Mouse (Mus musculus): Measurements from ENCODE around the gene Lyzl4. TPM values are rescaled to one million over a fixed set of nuclear protein-coding genes. Genes with fewer than 3 reads are reported as not detected.
A peak's percentile ranks its signal among the peaks of the same experiment; 100 is the strongest.

The Lyzl4 gene
- polyA plus RNA-seq, 1 experiment, result 1.6 TPM

DNA sequence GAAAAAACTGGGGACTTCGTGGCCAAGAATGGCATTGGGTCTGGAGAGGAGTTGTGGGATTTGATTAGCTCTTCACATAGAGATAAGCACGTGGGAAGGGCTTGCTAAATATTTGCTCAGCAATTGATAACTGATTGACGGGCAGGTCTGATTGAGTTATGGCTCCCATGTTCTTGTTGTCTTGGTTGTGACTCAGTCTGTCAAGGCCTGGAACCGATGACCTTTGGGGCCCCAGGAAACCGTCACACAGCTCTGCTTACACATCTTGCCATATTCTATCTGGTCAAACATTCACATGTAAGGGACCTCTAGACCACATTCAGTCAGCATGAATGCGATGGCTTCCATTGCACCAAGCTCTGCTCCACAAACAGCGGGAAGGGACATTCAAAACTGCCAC is 16.4 kb upstream of the Lyzl4 start:
- TF ChIP-seq POLR2A (IDR thresholded peaks at IDR 0.05; ENCODE audit: extremely low read depth, insufficient read depth, low read length) (no peak), CTCF (IDR thresholded peaks at IDR 0.05; ENCODE audit: extremely low read depth, insufficient read depth, low read length) (no peak)
- H3K4me3 ChIP-seq (ENCODE audit: insufficient read depth, low read length), result no peak overlapping the region
- peaks cover 4% of the 10 kb centered on the region; the same call in 1 of the 2 replicates for H3K4me1 ChIP-seq (ENCODE audit: control insufficient read depth, insufficient read depth, low read length)
- H3K27ac ChIP-seq (ENCODE audit: insufficient read depth, low read length), result no peak overlapping the region

DNA sequence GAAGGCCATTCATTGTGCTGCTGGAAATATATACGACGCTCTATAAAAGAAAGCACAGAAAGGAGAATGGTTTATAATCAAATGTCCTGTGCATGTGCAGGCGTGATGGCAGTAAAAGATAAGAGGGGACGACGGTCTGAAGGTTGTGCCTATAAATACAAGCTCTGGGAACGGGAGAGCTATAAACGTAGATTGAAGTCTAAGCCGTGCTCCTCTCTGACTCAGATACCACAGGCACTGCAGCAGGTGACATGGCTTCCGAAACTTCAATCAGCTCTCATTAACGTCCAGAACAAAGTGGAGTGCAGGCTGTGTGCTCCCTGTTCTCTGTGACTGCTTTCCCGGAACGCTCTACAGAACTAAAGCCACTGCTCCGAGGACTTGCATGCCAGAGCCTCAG is 15.2 kb upstream of the Lyzl4 start:
- peaks cover 1% of the 10 kb centered on the region; the same call in 1 of the 2 replicates for H3K4me1 ChIP-seq (ENCODE audit: control insufficient read depth, insufficient read depth, low read length)
- H3K27ac ChIP-seq (ENCODE audit: insufficient read depth, low read length), result no peak overlapping the region
- TF ChIP-seq POLR2A (IDR thresholded peaks at IDR 0.05; ENCODE audit: extremely low read depth, insufficient read depth, low read length) (no peak), CTCF (IDR thresholded peaks at IDR 0.05; ENCODE audit: extremely low read depth, insufficient read depth, low read length) (no peak)
- H3K4me3 ChIP-seq (ENCODE audit: insufficient read depth, low read length), result no peak overlapping the region

DNA sequence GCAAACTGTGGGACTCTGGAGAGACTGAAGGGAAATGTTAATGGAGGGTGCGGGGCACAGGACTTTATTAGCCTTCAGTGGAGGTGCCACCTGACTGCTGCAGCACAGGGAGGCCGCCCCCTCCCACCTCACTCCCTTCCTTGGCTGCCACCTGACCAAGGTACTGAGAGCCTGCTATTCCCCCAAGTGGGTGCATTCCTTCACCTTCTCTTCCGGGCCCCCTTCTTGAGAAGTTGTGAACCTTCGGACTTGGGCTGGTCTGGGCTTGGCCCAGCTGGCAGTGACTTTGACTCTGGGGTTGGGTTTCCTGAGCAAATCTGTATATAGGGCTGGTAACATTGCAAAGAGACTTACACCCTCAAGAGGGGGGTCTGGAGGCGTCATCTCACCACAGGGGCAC is 14.4 kb upstream of the Lyzl4 start:
- Histone ChIP-seq H3K27ac (ENCODE audit: insufficient read depth, low read length) (no peak overlapping the region), H3K4me3 (ENCODE audit: insufficient read depth, low read length) (no peak overlapping the region), H3K4me1 (ENCODE audit: control insufficient read depth, insufficient read depth, low read length) (peaks cover 1% of the 10 kb centered on the region; the same call in 1 of the 2 replicates)
- no peak for TF ChIP-seq POLR2A (IDR thresholded peaks at IDR 0.05; ENCODE audit: extremely low read depth, insufficient read depth, low read length)
- no peak for TF ChIP-seq CTCF (IDR thresholded peaks at IDR 0.05; ENCODE audit: extremely low read depth, insufficient read depth, low read length)

DNA sequence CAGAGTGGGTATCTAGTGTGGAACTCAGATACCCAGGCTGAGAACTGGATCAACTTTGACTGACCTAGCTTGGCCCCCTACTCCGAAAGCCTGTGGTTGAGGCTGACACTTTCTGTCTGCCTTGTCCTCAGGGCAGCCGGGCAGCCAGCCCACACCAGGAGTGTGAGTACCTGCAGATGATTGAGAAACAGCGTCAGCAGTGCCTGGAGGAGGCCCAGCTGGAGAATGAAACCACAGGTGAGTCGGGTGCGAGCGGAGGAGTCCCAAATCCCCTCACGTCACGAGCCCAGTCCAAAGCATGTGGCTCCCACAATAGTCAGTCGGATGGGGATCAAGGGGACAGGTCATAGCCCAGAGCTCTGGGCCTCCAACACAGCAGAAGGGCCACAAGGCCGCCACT is 11.8 kb upstream of the Lyzl4 start:
- TF ChIP-seq POLR2A (IDR thresholded peaks at IDR 0.05; ENCODE audit: extremely low read depth, insufficient read depth, low read length), result no peak
- no peak for TF ChIP-seq CTCF (IDR thresholded peaks at IDR 0.05; ENCODE audit: extremely low read depth, insufficient read depth, low read length)
- H3K4me1 ChIP-seq (ENCODE audit: control insufficient read depth, insufficient read depth, low read length), result no peaks in the 10 kb centered on the region
- no peak overlapping the region for H3K4me3 ChIP-seq (ENCODE audit: insufficient read depth, low read length)
- no peak overlapping the region for H3K27ac ChIP-seq (ENCODE audit: insufficient read depth, low read length)

DNA sequence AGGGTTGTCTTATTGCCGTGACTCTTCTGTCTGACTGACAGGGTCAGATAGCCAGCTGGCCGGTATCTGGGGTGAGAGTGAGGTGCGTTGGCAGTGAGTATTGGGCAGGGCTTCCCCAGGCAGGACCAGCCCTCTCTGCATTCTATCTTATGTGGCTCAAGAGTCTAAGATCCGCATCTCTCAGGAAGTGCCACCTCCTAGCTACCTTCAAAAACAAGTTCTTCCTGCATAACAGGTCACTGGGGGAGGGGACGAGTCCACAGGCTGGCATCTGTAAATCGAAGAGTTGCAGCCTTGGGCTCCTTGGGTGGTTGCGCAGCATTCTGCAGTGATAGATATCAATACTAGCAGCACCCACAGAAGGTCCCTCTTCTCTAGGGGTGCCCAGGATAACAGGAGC is 5.1 kb upstream of the Lyzl4 start:
- TF ChIP-seq CTCF (IDR thresholded peaks at IDR 0.05; ENCODE audit: extremely low read depth, insufficient read depth, low read length) (no peak), POLR2A (IDR thresholded peaks at IDR 0.05; ENCODE audit: extremely low read depth, insufficient read depth, low read length) (no peak)
- Histone ChIP-seq H3K27ac (ENCODE audit: insufficient read depth, low read length) (no peak overlapping the region), H3K4me3 (ENCODE audit: insufficient read depth, low read length) (no peak overlapping the region), H3K4me1 (ENCODE audit: control insufficient read depth, insufficient read depth, low read length) (no peaks in the 10 kb centered on the region)

DNA sequence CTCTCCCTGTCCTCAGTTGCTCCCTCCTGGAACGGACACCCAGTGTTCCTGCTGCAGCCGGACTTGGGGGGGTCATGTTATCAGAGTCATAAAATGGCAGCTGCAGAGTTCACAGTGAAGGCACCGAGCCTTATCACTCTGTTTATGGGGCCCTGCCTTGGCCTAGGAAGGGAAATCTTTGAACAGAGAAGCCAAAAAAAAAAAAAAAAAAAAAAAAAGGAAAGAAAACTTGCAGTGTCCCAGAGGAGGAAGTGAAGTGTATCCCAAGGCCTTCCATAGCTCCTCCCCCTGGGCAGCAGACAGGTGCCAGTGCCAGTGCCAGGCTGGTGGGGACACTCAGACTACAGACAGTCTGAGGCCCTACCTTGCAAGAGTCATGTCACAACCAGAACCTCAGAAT is 3.0 kb upstream of the Lyzl4 start:
- Histone ChIP-seq H3K4me1 (ENCODE audit: control insufficient read depth, insufficient read depth, low read length) (no peaks in the 10 kb centered on the region), H3K27ac (ENCODE audit: insufficient read depth, low read length) (no peak overlapping the region), H3K4me3 (ENCODE audit: insufficient read depth, low read length) (no peak overlapping the region)
- TF ChIP-seq POLR2A (IDR thresholded peaks at IDR 0.05; ENCODE audit: extremely low read depth, insufficient read depth, low read length), result no peak
- TF ChIP-seq CTCF (IDR thresholded peaks at IDR 0.05; ENCODE audit: extremely low read depth, insufficient read depth, low read length), result no peak

DNA sequence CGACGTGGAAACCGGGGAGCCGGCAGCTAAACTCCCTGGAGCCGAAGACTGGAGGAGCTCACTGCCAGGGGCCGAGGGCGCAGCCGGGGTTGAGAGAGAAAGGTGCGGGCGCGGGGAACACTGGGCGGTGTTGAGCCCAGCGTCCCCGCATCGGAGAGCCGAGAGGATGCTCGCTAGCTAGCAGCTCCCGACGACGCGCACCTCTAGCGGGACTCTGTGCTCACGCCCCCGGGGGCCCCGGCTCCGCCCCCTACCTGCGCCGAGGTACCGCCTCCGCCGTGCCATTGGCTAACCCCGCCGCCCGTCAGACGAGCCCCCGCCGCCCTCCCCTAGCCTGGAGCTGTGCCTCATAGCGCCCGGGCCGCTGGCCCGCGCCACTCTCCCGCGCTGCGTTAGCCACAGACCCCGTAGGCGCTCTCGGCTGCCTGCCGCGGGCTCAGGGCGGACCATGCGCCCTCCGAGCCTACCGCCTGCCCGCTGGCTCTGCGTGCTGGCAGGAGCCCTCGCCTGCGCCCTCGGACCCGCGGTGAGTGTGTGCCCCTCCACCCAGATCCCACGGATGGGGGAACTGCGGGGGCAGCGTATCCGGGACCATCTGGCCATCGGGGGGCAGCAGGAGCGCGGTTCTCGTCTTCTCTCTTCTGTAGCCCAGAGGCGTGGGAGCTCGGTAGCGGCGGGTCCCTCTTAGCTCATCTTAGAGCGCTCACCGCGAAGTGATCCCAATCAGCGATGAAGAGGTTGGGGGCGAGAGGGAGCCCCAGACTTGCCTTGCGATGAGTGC is 695 bp upstream of the Lyzl4 start, which contains the start of gene Vipr1:
Vipr1 (plus strand) TSS at position 316 of the 781 bp plus-strand sequence.
- peak within 1 kb of the TSS; percentile 54 for H3K4me3 ChIP-seq (ENCODE audit: insufficient read depth, low read length)
- peak within 1 kb of the TSS; percentile 90 for H3K27ac ChIP-seq (ENCODE audit: insufficient read depth, low read length)
- TF ChIP-seq POLR2A (IDR thresholded peaks at IDR 0.05; ENCODE audit: extremely low read depth, insufficient read depth, low read length) (peak; percentile 53; the same call in 1 of the 2 replicates), CTCF (IDR thresholded peaks at IDR 0.05; ENCODE audit: extremely low read depth, insufficient read depth, low read length) (no peak)
- H3K4me1 ChIP-seq (ENCODE audit: control insufficient read depth, insufficient read depth, low read length), result peaks cover 1% of the 10 kb centered on the region; the same call in 1 of the 2 replicates

DNA sequence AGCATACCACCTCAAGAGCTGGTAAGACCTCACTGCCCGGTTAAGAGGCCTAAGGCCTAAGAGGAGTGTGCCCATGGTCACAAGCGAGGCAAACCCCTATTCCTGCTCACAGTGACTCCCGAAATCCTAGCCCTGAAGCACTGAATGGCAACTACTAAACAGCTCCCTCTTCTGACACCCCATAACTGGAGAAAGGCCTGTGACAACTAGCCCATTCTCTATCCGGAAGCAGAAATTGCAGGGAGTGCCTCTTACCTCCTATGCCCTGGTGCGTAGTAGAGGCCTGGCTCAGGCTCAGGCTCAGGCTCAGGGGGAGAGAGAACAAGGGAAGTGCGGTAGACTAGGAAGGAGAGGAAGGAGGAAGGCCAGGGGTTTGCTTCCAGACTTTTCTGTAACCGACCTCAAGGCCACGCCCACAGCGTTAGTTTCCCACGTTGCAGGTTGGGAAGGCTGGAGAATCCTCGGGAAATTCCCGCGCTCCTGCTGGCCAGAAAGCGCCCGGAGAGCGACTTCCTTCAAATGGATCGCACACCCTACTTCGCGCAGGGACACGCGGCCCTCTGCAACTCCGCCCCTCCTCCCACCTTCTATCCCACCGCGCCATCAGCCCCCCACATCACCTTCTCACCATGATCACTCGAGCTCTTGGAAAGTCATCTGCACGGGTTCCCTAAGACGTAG is 521 bp downstream of the Lyzl4 start:
- peak overlapping the region; percentile 32; the same call in 1 of the 2 replicates for H3K27ac ChIP-seq (ENCODE audit: insufficient read depth, low read length)
- H3K4me3 ChIP-seq (ENCODE audit: insufficient read depth, low read length), result peak overlapping the region; percentile 54
- H3K4me1 ChIP-seq (ENCODE audit: control insufficient read depth, insufficient read depth, low read length), result peaks cover 3% of the 10 kb centered on the region; the same call in 1 of the 2 replicates
- TF ChIP-seq CTCF (IDR thresholded peaks at IDR 0.05; ENCODE audit: extremely low read depth, insufficient read depth, low read length), result no peak
- TF ChIP-seq POLR2A (IDR thresholded peaks at IDR 0.05; ENCODE audit: extremely low read depth, insufficient read depth, low read length), result no peak

DNA sequence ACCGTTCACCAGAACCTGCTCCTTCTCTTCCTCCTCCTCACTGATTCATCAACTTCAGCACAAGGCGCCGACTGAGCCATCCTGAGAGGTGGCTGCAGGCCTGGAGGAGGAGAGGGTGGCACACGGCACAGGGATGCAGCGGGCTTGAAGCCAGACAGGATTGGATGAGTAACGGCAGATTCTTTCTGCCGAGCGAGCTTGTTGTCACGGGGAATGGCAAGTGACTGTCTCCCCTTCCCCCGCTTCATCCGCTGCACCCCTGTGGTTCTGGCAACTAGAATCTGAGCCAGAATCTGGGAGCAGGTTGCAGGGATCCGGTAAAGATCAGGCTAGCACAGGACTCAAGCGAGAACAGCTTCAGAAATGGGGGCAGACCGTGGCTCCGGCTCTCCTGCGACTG is 2.1 kb downstream of the Lyzl4 start:
- Histone ChIP-seq H3K4me3 (ENCODE audit: insufficient read depth, low read length) (peak overlapping the region; percentile 54), H3K27ac (ENCODE audit: insufficient read depth, low read length) (peak overlapping the region; percentile 49), H3K4me1 (ENCODE audit: control insufficient read depth, insufficient read depth, low read length) (peaks cover 9% of the 10 kb centered on the region)
- no peak for TF ChIP-seq CTCF (IDR thresholded peaks at IDR 0.05; ENCODE audit: extremely low read depth, insufficient read depth, low read length)
- peak; percentile 62 for TF ChIP-seq POLR2A (IDR thresholded peaks at IDR 0.05; ENCODE audit: extremely low read depth, insufficient read depth, low read length)
